Mouse (Mus musculus): ENCODE data around the gene Cep95. TPM values are rescaled to one million over a fixed set of nuclear protein-coding genes. Genes with fewer than 3 reads are reported as not detected.

Gene Cep95
- polyA plus RNA-seq, 1 experiment from 2014 or later: 25.6 TPM

GRCm38 (mm10) chr11:106818341-106818740 is 29.3 kb downstream of the Cep95 start:
- no peaks in the 10 kb centered on the region for H3K9me3 ChIP-seq
- H3K36me3 ChIP-seq: peaks cover 89% of the 10 kb centered on the region
- WGBS: 87% methylated on average over 9 of the region's 9 CpGs
- no peak overlapping the region for H3K9ac ChIP-seq (replicated peaks)
- no peak overlapping the region for H3K27ac ChIP-seq (replicated peaks)
- H3K27me3 ChIP-seq: no peaks in the 10 kb centered on the region
- no peak overlapping the region for H3K4me2 ChIP-seq (replicated peaks)
- ATAC-seq (ENCODE audit: low FRiP score, low read depth): no peak
- H3K4me1 ChIP-seq: no peaks in the 10 kb centered on the region
- no peak overlapping the region for H3K4me3 ChIP-seq

DNA sequence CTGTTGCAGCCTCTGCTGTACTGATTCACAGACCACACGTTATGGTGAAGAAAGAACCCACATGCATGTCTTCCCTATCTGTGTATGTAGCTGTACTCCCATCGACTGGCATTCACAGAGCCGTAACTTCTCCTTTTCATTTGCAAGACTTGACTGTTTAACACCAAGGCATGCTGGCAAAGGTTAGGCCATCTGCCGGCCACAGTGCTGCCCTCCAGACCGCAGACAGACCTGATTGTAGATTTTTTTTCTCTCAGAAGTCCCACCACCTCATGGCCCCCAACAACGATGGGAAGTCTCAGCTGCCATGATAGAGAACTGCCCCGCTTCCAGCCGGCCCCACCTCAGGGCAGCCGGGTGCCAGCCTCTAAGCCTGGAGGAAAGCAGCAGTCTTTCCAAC is 30.5 kb downstream of the Cep95 start:
- WGBS: 93% methylated on average over 9 of the region's 9 CpGs

GRCm38 (mm10) chr11:106820252-106820651 is 31.2 kb downstream of the Cep95 start:
- ATAC-seq (ENCODE audit: low FRiP score, low read depth): no peak
- Histone ChIP-seq H3K9me3 (no peaks in the 10 kb centered on the region), H3K4me3 (no peak overlapping the region), H3K4me1 (no peaks in the 10 kb centered on the region), H3K36me3 (peaks cover 83% of the 10 kb centered on the region), H3K27ac (replicated peaks) (no peak overlapping the region), H3K27me3 (no peaks in the 10 kb centered on the region), H3K4me2 (replicated peaks) (no peak overlapping the region), H3K9ac (replicated peaks) (no peak overlapping the region)
- 86% methylated on average over 6 of the region's 6 CpGs for WGBS

More for the DNA sequence above, 30.5 kb downstream of the Cep95 start:
- Histone ChIP-seq H3K9ac (replicated peaks) (no peak overlapping the region), H3K4me3 (no peak overlapping the region), H3K36me3 (peaks cover 86% of the 10 kb centered on the region), H3K4me2 (replicated peaks) (no peak overlapping the region), H3K27me3 (no peaks in the 10 kb centered on the region), H3K9me3 (no peaks in the 10 kb centered on the region), H3K27ac (replicated peaks) (no peak overlapping the region), H3K4me1 (no peaks in the 10 kb centered on the region)
- ATAC-seq (ENCODE audit: low FRiP score, low read depth): no peak

DNA sequence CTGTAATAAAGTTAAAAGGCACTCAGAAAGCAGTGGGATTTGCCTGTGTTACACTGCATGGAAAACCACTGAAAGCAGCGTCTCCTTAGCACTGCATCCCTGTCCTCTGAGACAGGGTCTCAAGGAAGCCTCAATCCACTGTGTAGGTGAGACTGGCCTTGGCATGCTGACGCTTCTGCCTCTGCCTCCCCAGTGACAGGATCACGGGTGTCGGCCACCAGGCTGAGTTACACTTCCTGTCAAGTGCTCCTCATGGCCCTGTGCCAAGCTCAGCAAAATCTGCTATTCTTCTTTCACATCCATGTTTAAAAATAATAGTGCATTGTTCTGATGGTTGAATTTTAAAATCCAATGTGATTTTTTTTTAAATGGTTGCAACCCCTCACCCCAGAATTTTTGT is 31.9 kb downstream of the Cep95 start:
- no peak overlapping the region for H3K4me3 ChIP-seq
- WGBS: 81% methylated on average over 4 of the region's 4 CpGs
- no peak overlapping the region; the same call in 1 of the 2 replicates for H3K27ac ChIP-seq (replicated peaks)
- peaks cover 76% of the 10 kb centered on the region for H3K36me3 ChIP-seq
- no peaks in the 10 kb centered on the region for H3K4me1 ChIP-seq
- no peak overlapping the region for H3K4me2 ChIP-seq (replicated peaks)
- H3K9me3 ChIP-seq: no peaks in the 10 kb centered on the region
- no peaks in the 10 kb centered on the region for H3K27me3 ChIP-seq
- H3K9ac ChIP-seq (replicated peaks): no peak overlapping the region
- no peak for ATAC-seq (ENCODE audit: low FRiP score, low read depth)

- H3K27me3 ChIP-seq: no peaks in the 10 kb centered on the region
- H3K4me2 ChIP-seq (replicated peaks): no peak overlapping the region
- H3K36me3 ChIP-seq: peaks cover 76% of the 10 kb centered on the region
- no peak overlapping the region for H3K4me3 ChIP-seq
- no peak overlapping the region for H3K27ac ChIP-seq (replicated peaks)
- no peak overlapping the region for H3K9ac ChIP-seq (replicated peaks)
- ATAC-seq (ENCODE audit: low FRiP score, low read depth): no peak
- 88% methylated on average over 6 of the region's 6 CpGs for WGBS
- no peaks in the 10 kb centered on the region for H3K4me1 ChIP-seq
- H3K9me3 ChIP-seq: no peaks in the 10 kb centered on the region
These were observed 32.3 kb downstream of the Cep95 start for GRCm38 (mm10) chr11:106821397-106821796.

GRCm38 (mm10) chr11:106822491-106822890 is 33.4 kb downstream of the Cep95 start:
- H3K4me1 ChIP-seq: no peaks in the 10 kb centered on the region
- H3K9ac ChIP-seq (replicated peaks): no peak overlapping the region
- no peak overlapping the region for H3K4me2 ChIP-seq (replicated peaks)
- H3K27ac ChIP-seq (replicated peaks): no peak overlapping the region
- no peak for ATAC-seq (ENCODE audit: low FRiP score, low read depth)
- H3K36me3 ChIP-seq: peaks cover 72% of the 10 kb centered on the region
- no peaks in the 10 kb centered on the region for H3K9me3 ChIP-seq
- H3K4me3 ChIP-seq: no peak overlapping the region
- 94% methylated on average over 8 of the region's 8 CpGs for WGBS
- H3K27me3 ChIP-seq: no peaks in the 10 kb centered on the region

DNA sequence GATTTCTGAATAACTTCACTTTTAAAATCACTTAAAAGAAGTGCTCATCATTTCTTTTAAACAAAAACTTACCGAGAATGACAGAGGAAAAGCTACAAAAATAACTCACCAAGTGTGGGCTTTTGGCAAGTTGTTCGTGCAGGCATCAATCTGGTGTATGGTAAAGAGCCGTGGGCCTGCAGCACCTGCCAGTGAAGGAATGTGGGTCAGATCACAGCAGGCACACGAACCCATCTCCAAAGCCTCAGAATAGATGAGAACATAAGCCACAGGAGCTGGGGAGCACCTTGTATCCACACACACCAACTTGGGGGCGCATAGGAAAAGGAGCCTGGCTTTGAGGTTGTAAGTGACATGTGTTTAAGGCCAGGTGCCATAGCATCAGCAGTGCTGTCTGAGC is 33.9 kb downstream of the Cep95 start:
- WGBS: 85% methylated on average over 5 of the region's 5 CpGs
- Histone ChIP-seq H3K9me3 (no peaks in the 10 kb centered on the region), H3K27me3 (no peaks in the 10 kb centered on the region), H3K27ac (replicated peaks) (no peak overlapping the region), H3K36me3 (peaks cover 73% of the 10 kb centered on the region), H3K4me2 (replicated peaks) (no peak overlapping the region), H3K4me3 (no peak overlapping the region), H3K9ac (replicated peaks) (no peak overlapping the region), H3K4me1 (no peaks in the 10 kb centered on the region)
- no peak for ATAC-seq (ENCODE audit: low FRiP score, low read depth)

GRCm38 (mm10) chr11:106823741-106824140 is 34.7 kb downstream of the Cep95 start:
- Histone ChIP-seq H3K27ac (replicated peaks) (no peak overlapping the region), H3K4me1 (no peaks in the 10 kb centered on the region), H3K9ac (replicated peaks) (no peak overlapping the region), H3K27me3 (no peaks in the 10 kb centered on the region), H3K4me2 (replicated peaks) (no peak overlapping the region), H3K9me3 (no peaks in the 10 kb centered on the region), H3K4me3 (no peak overlapping the region), H3K36me3 (peaks cover 75% of the 10 kb centered on the region)
- ATAC-seq (ENCODE audit: low FRiP score, low read depth): no peak
- 96% methylated on average over 8 of the region's 8 CpGs for WGBS

DNA sequence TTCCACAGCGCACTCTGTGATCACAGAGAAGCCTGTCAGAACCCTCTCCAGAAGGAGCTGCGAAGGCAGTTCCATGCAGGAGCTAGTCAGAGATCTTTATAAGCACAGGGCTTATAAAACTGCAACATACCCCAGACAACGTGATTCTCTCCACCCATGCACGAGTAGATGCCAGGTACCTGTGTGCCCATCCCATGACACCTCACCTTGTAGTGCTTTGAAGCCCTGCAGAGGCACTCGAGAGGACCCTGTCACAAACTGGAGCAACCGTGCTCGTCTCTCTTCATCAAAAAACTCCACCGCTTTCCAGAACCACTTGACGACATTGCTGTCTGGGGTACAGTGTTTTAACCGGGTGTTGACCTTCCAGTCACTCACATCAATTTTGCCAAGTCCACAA is 35.4 kb downstream of the Cep95 start:
- no peaks in the 10 kb centered on the region for H3K4me1 ChIP-seq
- no peak overlapping the region for H3K4me2 ChIP-seq (replicated peaks)
- no peak overlapping the region for H3K27ac ChIP-seq (replicated peaks)
- no peaks in the 10 kb centered on the region for H3K27me3 ChIP-seq
- H3K36me3 ChIP-seq: peaks cover 72% of the 10 kb centered on the region
- H3K9me3 ChIP-seq: no peaks in the 10 kb centered on the region
- WGBS: 94% methylated on average over 10 of the region's 10 CpGs
- ATAC-seq (ENCODE audit: low FRiP score, low read depth): no peak
- H3K9ac ChIP-seq (replicated peaks): no peak overlapping the region
- no peak overlapping the region for H3K4me3 ChIP-seq

DNA sequence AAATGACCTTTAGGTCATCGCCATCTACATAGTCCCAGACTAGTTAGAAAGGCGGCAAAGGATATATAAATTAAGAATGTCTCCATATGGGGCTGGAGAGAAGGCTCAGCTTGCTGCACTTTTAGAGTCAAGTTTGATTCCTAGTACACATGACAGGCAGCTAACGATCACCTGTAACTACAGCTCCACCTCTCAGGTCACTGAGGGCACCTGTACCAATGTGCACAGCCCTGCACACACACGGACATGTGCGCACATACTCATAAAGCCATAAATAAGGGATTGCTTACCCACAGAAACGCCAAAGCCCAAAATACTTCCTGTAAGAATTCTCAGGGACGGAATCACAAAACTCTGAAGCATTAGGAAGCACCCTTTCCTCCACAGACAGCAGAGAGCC is 39.0 kb downstream of the Cep95 start:
- Histone ChIP-seq H3K4me1 (no peaks in the 10 kb centered on the region), H3K27me3 (no peaks in the 10 kb centered on the region), H3K4me3 (no peak overlapping the region), H3K4me2 (replicated peaks) (no peak overlapping the region), H3K27ac (replicated peaks) (no peak overlapping the region), H3K9me3 (no peaks in the 10 kb centered on the region), H3K9ac (replicated peaks) (no peak overlapping the region), H3K36me3 (peaks cover 68% of the 10 kb centered on the region)
- 98% methylated on average over 7 of the region's 7 CpGs for WGBS
- ATAC-seq (ENCODE audit: low FRiP score, low read depth): no peak

DNA sequence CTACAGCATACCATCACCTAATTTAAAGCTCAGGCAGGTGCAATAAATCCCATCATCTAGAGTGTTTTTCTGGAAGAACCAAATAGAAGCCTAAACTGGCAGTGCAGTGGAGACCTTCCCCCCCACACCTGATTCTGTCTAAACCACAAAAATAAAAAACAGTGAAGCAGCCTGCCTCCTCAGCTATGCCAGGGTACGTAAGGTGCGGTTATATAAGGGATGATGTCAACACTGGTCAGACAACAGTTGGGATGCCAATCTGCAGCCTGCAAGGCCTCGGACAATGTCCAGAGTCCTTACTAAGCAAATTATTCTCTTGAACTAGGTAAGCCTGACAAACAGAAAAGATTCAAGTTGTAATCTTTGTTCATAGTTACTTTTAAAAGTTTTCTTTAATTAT is 53.0 kb downstream of the Cep95 start:
- peaks cover 52% of the 10 kb centered on the region for H3K36me3 ChIP-seq

GRCm38 (mm10) chr11:106851438-106851837 is 62.4 kb downstream of the Cep95 start:
- Histone ChIP-seq H3K4me3 (no peak overlapping the region), H3K27ac (replicated peaks) (no peak overlapping the region), H3K4me2 (replicated peaks) (no peak overlapping the region), H3K36me3 (peaks cover 45% of the 10 kb centered on the region), H3K4me1 (no peaks in the 10 kb centered on the region), H3K27me3 (no peaks in the 10 kb centered on the region), H3K9ac (replicated peaks) (no peak overlapping the region), H3K9me3 (no peaks in the 10 kb centered on the region)
- no peak for ATAC-seq (ENCODE audit: low FRiP score, low read depth)
- 67% methylated on average over 2 of the region's 2 CpGs for WGBS

More for the DNA sequence above, 53.0 kb downstream of the Cep95 start:
- Histone ChIP-seq H3K4me1 (no peaks in the 10 kb centered on the region), H3K4me2 (replicated peaks) (no peak overlapping the region), H3K4me3 (no peak overlapping the region), H3K9ac (replicated peaks) (no peak overlapping the region), H3K27ac (replicated peaks) (no peak overlapping the region), H3K27me3 (no peaks in the 10 kb centered on the region), H3K9me3 (no peaks in the 10 kb centered on the region)
- no peak for ATAC-seq (ENCODE audit: low FRiP score, low read depth)
- WGBS: 96% methylated on average over 3 of the region's 3 CpGs

Data from midbrain, embryonic 12.5 days (tissue).